ENCODE assay signal across 11 mouse cellular contexts in the genomic region with DNA sequence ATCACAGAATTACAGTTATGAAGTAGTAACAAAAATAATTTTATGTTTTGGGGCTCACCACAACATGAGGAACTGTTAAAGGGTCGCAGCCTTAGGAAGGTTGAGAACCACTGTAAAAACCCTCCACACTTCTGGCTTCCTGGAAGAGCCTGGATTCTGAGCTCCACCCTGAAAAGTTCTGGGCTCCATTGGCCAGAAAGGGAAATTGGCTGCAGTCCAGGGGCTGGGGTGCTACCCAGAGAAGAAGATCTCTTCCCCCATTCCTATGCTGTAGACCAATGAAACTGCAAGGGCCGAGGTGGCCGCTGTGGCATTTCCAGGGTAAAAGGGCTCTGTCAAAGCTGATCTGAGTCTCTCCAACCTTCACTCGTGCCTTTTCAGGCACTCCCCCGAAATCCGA. TPM values are rescaled to one million over a fixed set of nuclear protein-coding genes. Genes with fewer than 3 reads are reported as not detected.
DNase-seq lines count a peak whose midpoint lies in the region; ATAC-seq lines count a peak whose summit lies in the region.
"Had no signal": no experiment of that assay in that cellular context is flagged by ENCODE, and none has a peak within 500 bp of the region (broad histone marks: within the 10 kb centered on the region; RNA-seq: fewer than 3 reads in every experiment).

No protein-coding gene starts in this region.

- peak overlapping the region; percentile 7; the same call in 1 of the 2 replicates for H3K9ac ChIP-seq in kidney, embryonic 14.5 days (ENCODE audit: low read depth, low read length)
- no peak overlapping the region for H3K9ac ChIP-seq in embryonic facial prominence, embryonic 12.5 days
- no peak overlapping the region for H3K9ac ChIP-seq in limb, embryonic 11.5 days (ENCODE audit: low read length)
- H3K9ac ChIP-seq: liver, embryonic 12.5 days had no signal

- no peak overlapping the region for H3K27ac ChIP-seq in kidney, embryonic 14.5 days (ENCODE audit: low read depth, low read length)
- peak overlapping the region; percentile 18; the same call in 1 of the 2 replicates for H3K27ac ChIP-seq in embryonic facial prominence, embryonic 12.5 days
- no peak overlapping the region; the same call in 1 of the 2 replicates for H3K27ac ChIP-seq in limb, embryonic 11.5 days (replicated peaks; ENCODE audit: low read depth, low read length)
- H3K27ac ChIP-seq: liver, embryonic 12.5 days; macrophage had no signal

- H3K36me3 ChIP-seq in kidney, embryonic 14.5 days (ENCODE audit: control insufficient read depth, insufficient read depth, low read length): no peaks in the 10 kb centered on the region
- no peaks in the 10 kb centered on the region for H3K36me3 ChIP-seq in embryonic facial prominence, embryonic 12.5 days
- H3K36me3 ChIP-seq in limb, embryonic 11.5 days (ENCODE audit: control insufficient read depth, insufficient read depth, low read length): no peaks in the 10 kb centered on the region
- H3K36me3 ChIP-seq: G1E; liver, embryonic 12.5 days had no signal

- H3K27me3 ChIP-seq in kidney, embryonic 14.5 days (ENCODE audit: control insufficient read depth, insufficient read depth, low read length): 0 out of 2 replicates have a peak, but pooled peaks cover 3% of the 10 kb centered on the region
- peaks cover 7% of the 10 kb centered on the region; the same call in 1 of the 2 replicates for H3K27me3 ChIP-seq in embryonic facial prominence, embryonic 12.5 days
- H3K27me3 ChIP-seq in limb, embryonic 11.5 days (ENCODE audit: control insufficient read depth, insufficient read depth, low read length): no peaks in the 10 kb centered on the region

- 27% methylated on average over 6 of the region's 6 CpGs for WGBS in kidney, embryonic 14.5 days
- WGBS in embryonic facial prominence, embryonic 12.5 days: 22% methylated on average over 6 of the region's 6 CpGs
- 22% methylated on average over 6 of the region's 6 CpGs for WGBS in limb, embryonic 11.5 days

- ATAC-seq in kidney, embryonic 14.5 days (ENCODE audit: low FRiP score, low TSS enrichment): no peak
- ATAC-seq in embryonic facial prominence, embryonic 12.5 days (ENCODE audit: insufficient number of reproducible peaks, insufficient read depth, low FRiP score, low TSS enrichment): no peak
- ATAC-seq in limb, embryonic 11.5 days (ENCODE audit: insufficient number of reproducible peaks, low FRiP score, low TSS enrichment, low read depth): no peak
- ATAC-seq: liver, embryonic 12.5 days had no signal

- no peak overlapping the region; the same call in 1 of the 2 replicates for H3K4me2 ChIP-seq in kidney, embryonic 14.5 days (replicated peaks; ENCODE audit: low read depth, low read length)
- peak overlapping the region; percentile 55 for H3K4me2 ChIP-seq in embryonic facial prominence, embryonic 12.5 days (replicated peaks)
- peak overlapping the region; percentile 56 for H3K4me2 ChIP-seq in limb, embryonic 11.5 days (ENCODE audit: low read depth, severe bottlenecking)

- DNase-seq in kidney, adult 18-20 months: no peak
- DNase-seq in NIH3T3 (ENCODE audit: low read depth): peak; percentile 43
- DNase-seq in limb, embryonic 11.5 days (ENCODE audit: low spot score): no peak
- DNase-seq in urinary bladder, postnatal 25 days (ENCODE audit: low spot score): no peak
- DNase-seq in right cerebral cortex, postnatal 4 days: no peak
- DNase-seq: cerebellum, adult 8-10 months had no signal

- H3K9me3 ChIP-seq in kidney, embryonic 14.5 days (ENCODE audit: control insufficient read depth, low read length): no peaks in the 10 kb centered on the region
- H3K9me3 ChIP-seq in embryonic facial prominence, embryonic 12.5 days: no peaks in the 10 kb centered on the region
- H3K9me3 ChIP-seq in limb, embryonic 11.5 days (ENCODE audit: control insufficient read depth, low read length): no peaks in the 10 kb centered on the region
- H3K9me3 ChIP-seq: G1E; liver, embryonic 12.5 days had no signal

- H3K4me1 ChIP-seq in kidney, embryonic 14.5 days (ENCODE audit: control insufficient read depth, insufficient read depth, low read length): peaks cover 14% of the 10 kb centered on the region
- H3K4me1 ChIP-seq in embryonic facial prominence, embryonic 12.5 days: peaks cover 22% of the 10 kb centered on the region
- H3K4me1 ChIP-seq in limb, embryonic 11.5 days (ENCODE audit: control insufficient read depth, insufficient read depth, low read length): peaks cover 19% of the 10 kb centered on the region

- no peak overlapping the region for H3K4me3 ChIP-seq in kidney, embryonic 14.5 days (ENCODE audit: low read length)
- peak overlapping the region; percentile 7; the same call in 1 of the 2 replicates for H3K4me3 ChIP-seq in embryonic facial prominence, embryonic 12.5 days
- H3K4me3 ChIP-seq in limb, embryonic 11.5 days (ENCODE audit: low read depth, low read length): no peak overlapping the region
- H3K4me3 ChIP-seq: liver, embryonic 12.5 days had no signal

RNA-seq across cellular contexts. Expression of a gene that starts 21.8 kb away (rescaled TPM):
- 109 and 114 TPM in 2 replicates for polyA plus RNA-seq in kidney, embryonic 14.5 days (2014; fragmentation: Nextera tagmentation; extraction: Ambion mirVana)
- polyA plus RNA-seq in embryonic facial prominence, embryonic 12.5 days (2016; fragmentation: Nextera tagmentation; extraction: Ambion mirVana): 75.1 and 78.9 TPM in 2 replicates
- polyA plus RNA-seq in limb, embryonic 11.5 days (2014; fragmentation: Nextera tagmentation; extraction: Ambion mirVana): 50.5 and 51.2 TPM in 2 replicates
